Mouse (Mus musculus) megakaryocyte, embryonic 14.5 days (primary cell): ENCODE measurements around the gene Iqch. TPM values are rescaled to one million over a fixed set of nuclear protein-coding genes. Genes with fewer than 3 reads are reported as not detected.

ENCODE experiments used
- H3K27me3 ChIP-seq: replicated peaks from 2 replicates; pipeline ENCODE3; 2012; ENCODE audit warnings: inconsistent platforms
- H3K36me3 ChIP-seq: replicated peaks from 2 replicates; pipeline ENCODE3; 2012; ENCODE audit warnings: low read length, inconsistent platforms, mixed read lengths
- H3K4me1 ChIP-seq: 2 replicates; pipeline ENCODE4 v1.6.1; 2012; ENCODE audit warnings: inconsistent platforms
- H3K4me3 ChIP-seq: replicated peaks from 2 replicates; pipeline ENCODE3; 2012; ENCODE audit warnings: moderate library complexity, mild to moderate bottlenecking, inconsistent platforms
- H3K9me3 ChIP-seq: 2 replicates; pipeline ENCODE4 v1.6.1; 2012; ENCODE audit warnings: inconsistent platforms
- FLI1 ChIP-seq: IDR thresholded peaks from 2 replicates; pipeline ENCODE4 v1.6.1; 2012; ENCODE audit warnings: low read length, inconsistent platforms, mixed read lengths
- GATA1 ChIP-seq: IDR thresholded peaks from 3 replicates; pipeline ENCODE4 v1.6.1; 2012; ENCODE audit warnings: mixed read lengths, low read length, inconsistent platforms, borderline replicate concordance
- polyA plus RNA-seq: library from polyadenylated mRNA; stranded (reverse); fragments of >175 nt; gene quantifications from 2 replicates; pipeline ENCODE4 v1.2.3, GENCODE M21; 2012; ENCODE audit warnings: low replicate concordance; ENCODE audit not compliant: insufficient read depth

Gene Iqch
- polyA plus RNA-seq, 1 experiment: not detected

GRCm38 (mm10) chr9:63548966-63549365 is 53.3 kb downstream of the Iqch start:
- Histone ChIP-seq H3K9me3 (0 out of 2 replicates have a peak, but pooled peaks cover 6% of the 10 kb centered on the region), H3K27me3 (peaks cover 37% of the 10 kb centered on the region), H3K4me3 (no peak overlapping the region), H3K4me1 (no peaks in the 10 kb centered on the region), H3K36me3 (no peaks in the 10 kb centered on the region)
- TF ChIP-seq FLI1: no peak
- no peak for TF ChIP-seq GATA1

GRCm38 (mm10) chr9:63541926-63542325 is 60.4 kb downstream of the Iqch start:
- no peak overlapping the region for H3K4me3 ChIP-seq
- no peaks in the 10 kb centered on the region for H3K36me3 ChIP-seq
- H3K4me1 ChIP-seq: peaks cover 10% of the 10 kb centered on the region
- TF ChIP-seq FLI1 (no peak), GATA1 (no peak)
- peaks cover 14% of the 10 kb centered on the region for H3K27me3 ChIP-seq
- peaks cover 3% of the 10 kb centered on the region; the same call in 1 of the 2 replicates for H3K9me3 ChIP-seq

GRCm38 (mm10) chr9:63541301-63541700 is 61.0 kb downstream of the Iqch start:
- Histone ChIP-seq H3K27me3 (peaks cover 13% of the 10 kb centered on the region), H3K4me1 (peaks cover 10% of the 10 kb centered on the region), H3K9me3 (peaks cover 3% of the 10 kb centered on the region; the same call in 1 of the 2 replicates), H3K36me3 (no peaks in the 10 kb centered on the region), H3K4me3 (no peak overlapping the region)
- TF ChIP-seq GATA1: no peak

GRCm38 (mm10) chr9:63537489-63537888 is 64.8 kb downstream of the Iqch start:
- TF ChIP-seq FLI1 (no peak), GATA1 (no peak)
- Histone ChIP-seq H3K27me3 (peaks cover 28% of the 10 kb centered on the region), H3K4me1 (peaks cover 16% of the 10 kb centered on the region), H3K9me3 (peaks cover 10% of the 10 kb centered on the region), H3K4me3 (no peak overlapping the region), H3K36me3 (no peaks in the 10 kb centered on the region)

GRCm38 (mm10) chr9:63535042-63535441 is 67.3 kb downstream of the Iqch start:
- H3K36me3 ChIP-seq: no peaks in the 10 kb centered on the region
- peaks cover 16% of the 10 kb centered on the region for H3K4me1 ChIP-seq
- peaks cover 10% of the 10 kb centered on the region for H3K9me3 ChIP-seq
- H3K27me3 ChIP-seq: peaks cover 24% of the 10 kb centered on the region
- H3K4me3 ChIP-seq: no peak overlapping the region
- no peak for TF ChIP-seq GATA1
- no peak for TF ChIP-seq FLI1

GRCm38 (mm10) chr9:63534371-63534780 is 67.9 kb downstream of the Iqch start:
- TF ChIP-seq FLI1 (no peak), GATA1 (no peak)
- H3K9me3 ChIP-seq: peaks cover 10% of the 10 kb centered on the region

GRCm38 (mm10) chr9:63532966-63533711 is 69.2 kb downstream of the Iqch start:
- Histone ChIP-seq H3K9me3 (peaks cover 10% of the 10 kb centered on the region), H3K4me3 (peak overlapping the region; percentile 16), H3K36me3 (no peaks in the 10 kb centered on the region), H3K4me1 (peaks cover 6% of the 10 kb centered on the region; the same call in 1 of the 2 replicates), H3K27me3 (peaks cover 32% of the 10 kb centered on the region)
- TF ChIP-seq FLI1: no peak
- TF ChIP-seq GATA1: no peak

More at GRCm38 (mm10) chr9:63534371-63534780, 67.9 kb downstream of the Iqch start:
- H3K4me1 ChIP-seq: peaks cover 11% of the 10 kb centered on the region
- no peaks in the 10 kb centered on the region for H3K36me3 ChIP-seq
- peaks cover 30% of the 10 kb centered on the region for H3K27me3 ChIP-seq
- no peak overlapping the region for H3K4me3 ChIP-seq

- Histone ChIP-seq H3K9me3 (no peaks in the 10 kb centered on the region), H3K4me3 (no peak overlapping the region), H3K27me3 (peaks cover 14% of the 10 kb centered on the region), H3K36me3 (no peaks in the 10 kb centered on the region), H3K4me1 (no peaks in the 10 kb centered on the region)
- no peak for TF ChIP-seq GATA1
- TF ChIP-seq FLI1: no peak
Measured at GRCm38 (mm10) chr9:63523937-63524253, 78.4 kb downstream of the Iqch start.

- Histone ChIP-seq H3K4me3 (no peak overlapping the region), H3K4me1 (no peaks in the 10 kb centered on the region), H3K27me3 (peaks cover 16% of the 10 kb centered on the region), H3K36me3 (no peaks in the 10 kb centered on the region), H3K9me3 (no peaks in the 10 kb centered on the region)
- TF ChIP-seq GATA1 (no peak), FLI1 (no peak)
Measured at GRCm38 (mm10) chr9:63523251-63523936, 78.9 kb downstream of the Iqch start.

GRCm38 (mm10) chr9:63512851-63513250 is 89.4 kb downstream of the Iqch start:
- H3K27me3 ChIP-seq: peaks cover 39% of the 10 kb centered on the region
- no peaks in the 10 kb centered on the region for H3K9me3 ChIP-seq
- H3K4me3 ChIP-seq: no peak overlapping the region
- TF ChIP-seq GATA1 (no peak), FLI1 (no peak)
- H3K36me3 ChIP-seq: no peaks in the 10 kb centered on the region
- H3K4me1 ChIP-seq: no peaks in the 10 kb centered on the region
